Mouse (Mus musculus): ENCODE results near the gene Zhx3.

GRCm38 (mm10) chr2:160856359-160857102 lies 16.3 kb downstream of the Zhx3 start:
- TF ChIP-seq CTCF (IDR thresholded peaks at IDR 0.05; ENCODE audit: borderline replicate concordance, insufficient read depth, low read depth, low read length): no peak
- TF ChIP-seq POLR2A (IDR thresholded peaks at IDR 0.05; ENCODE audit: borderline replicate concordance, insufficient read depth, low read length): no peak
